In genomic region chr10:22274445-22275057, GRCm38 (mm10) we compare ENCODE assay signal across 8 mouse cellular contexts.
DNase-seq lines count a peak whose midpoint lies in the region; ATAC-seq and TF ChIP-seq lines count a peak whose summit lies in the region.
"Had no signal": no experiment of that assay in that cellular context is flagged by ENCODE, and none has a peak within 500 bp of the region (broad histone marks: within the 10 kb centered on the region; RNA-seq: fewer than 3 reads in every experiment).

No protein-coding gene starts in this region.

- H3K36me3 ChIP-seq in ES-Bruce4 (ENCODE audit: control insufficient read depth, insufficient read depth, low read length, poor library complexity, severe bottlenecking) (no peaks in the 10 kb centered on the region), ES-E14 (ENCODE audit: control insufficient read depth, insufficient read depth, low read length, poor library complexity, severe bottlenecking) (no peaks in the 10 kb centered on the region)
- H3K36me3 ChIP-seq in hindbrain, embryonic 12.5 days: no peaks in the 10 kb centered on the region
- no peaks in the 10 kb centered on the region for H3K36me3 ChIP-seq in midbrain, embryonic 12.5 days

- peak; percentile 40 for DNase-seq in ES-E14 (ENCODE audit: low read depth, low spot score)
- DNase-seq in layer of hippocampus, adult 9-10 months (ENCODE audit: low spot score): no peak
- DNase-seq in Muller cell, postnatal 12 days (ENCODE audit: inconsistent ontology term): no peak
- DNase-seq: lung, postnatal 10 days had no signal

- no peak for TF ChIP-seq EP300 in ES-Bruce4 (IDR thresholded peaks at IDR 0.05; ENCODE audit: insufficient read depth, low read depth, low read length)

- 6% methylated on average over 19 of the region's 19 CpGs for WGBS in hindbrain, embryonic 12.5 days
- WGBS in midbrain, embryonic 12.5 days: 5% methylated on average over 19 of the region's 19 CpGs

- H3K9ac ChIP-seq in ES-Bruce4 (ENCODE audit: low read depth, poor library complexity, severe bottlenecking) (peak overlapping the region; percentile 20; the same call in 1 of the 2 replicates), ES-E14 (ENCODE audit: insufficient read depth, low read depth, low read length, poor library complexity, severe bottlenecking) (no peak overlapping the region)
- H3K9ac ChIP-seq in hindbrain, embryonic 12.5 days: no peak overlapping the region
- H3K9ac ChIP-seq in midbrain, embryonic 12.5 days (replicated peaks): peak overlapping the region; percentile 49; the same call in 1 of the 2 replicates

- H3K4me3 ChIP-seq in ES-Bruce4 (ENCODE audit: low read depth, low read length) (peak overlapping the region; percentile 37), ES-E14 (ENCODE audit: insufficient read depth in 1 of 2, low read depth in 1 of 2, low read length in 2 of 2, poor library complexity in 1 of 2, severe bottlenecking in 1 of 2) (peak overlapping the region; percentile 24 to 47; a peak in 3 of 4 replicates)
- H3K4me3 ChIP-seq in hindbrain, embryonic 12.5 days: peak overlapping the region; percentile 46
- H3K4me3 ChIP-seq in midbrain, embryonic 12.5 days: peak overlapping the region; percentile 49

- no peak for TF ChIP-seq POLR2A in ES-Bruce4 (IDR thresholded peaks at IDR 0.05; ENCODE audit: insufficient read depth, low read length)

- TF ChIP-seq CTCF in ES-Bruce4 (IDR thresholded peaks at IDR 0.05; ENCODE audit: low read depth, low read length): peak; percentile 35

- H3K27ac ChIP-seq in ES-Bruce4 (ENCODE audit: insufficient read depth, low read length) (no peak overlapping the region), ES-E14 (ENCODE audit: insufficient read depth, low read depth, low read length, poor library complexity, severe bottlenecking) (no peak overlapping the region)
- no peak overlapping the region for H3K27ac ChIP-seq in hindbrain, embryonic 12.5 days
- H3K27ac ChIP-seq in midbrain, embryonic 12.5 days (replicated peaks): no peak overlapping the region

- no peaks in the 10 kb centered on the region for H3K4me1 ChIP-seq in ES-Bruce4 (ENCODE audit: control insufficient read depth, insufficient read depth, low read length)
- peaks cover 0 to 4% of the 10 kb centered on the region in 2 experiments; a peak in 1 of 4 replicates for H3K4me1 ChIP-seq in ES-E14 (ENCODE audit: control insufficient read depth in 2 of 2, insufficient read depth in 2 of 2, low read length in 2 of 2, poor library complexity in 1 of 2)
- H3K4me1 ChIP-seq in hindbrain, embryonic 12.5 days: peaks cover 16% of the 10 kb centered on the region
- peaks cover 12% of the 10 kb centered on the region for H3K4me1 ChIP-seq in midbrain, embryonic 12.5 days

- in situ Hi-C loops in ES-E14 (cut with MboI; ENCODE audit: low sequenced_read_pairs in 2 of 2, unreplicated experiment in 2 of 2): loop anchor here (5.0 to 25.0 kb wide), 3 partner anchors 110 to 237 kb away; no protein-coding TSS in a partner anchor

- peak overlapping the region; percentile 88 for H3K4me2 ChIP-seq in hindbrain, embryonic 12.5 days (replicated peaks)
- peak overlapping the region; percentile 82 for H3K4me2 ChIP-seq in midbrain, embryonic 12.5 days (replicated peaks)

- H3K9me3 ChIP-seq in ES-Bruce4 (replicated peaks; ENCODE audit: control insufficient read depth, insufficient read depth, low read length, poor library complexity, severe bottlenecking) (no peaks in the 10 kb centered on the region), ES-E14 (ENCODE audit: control insufficient read depth, insufficient read depth, low read depth, low read length) (no peaks in the 10 kb centered on the region)
- no peaks in the 10 kb centered on the region for H3K9me3 ChIP-seq in hindbrain, embryonic 12.5 days (replicated peaks)
- no peaks in the 10 kb centered on the region for H3K9me3 ChIP-seq in midbrain, embryonic 12.5 days

- peak; percentile 13; the same call in 1 of the 2 replicates for ATAC-seq in hindbrain, embryonic 12.5 days (ENCODE audit: low FRiP score)
- no peak for ATAC-seq in midbrain, embryonic 12.5 days (ENCODE audit: low FRiP score, low read depth)
- ATAC-seq in activated CD4-positive, CD25-positive, alpha-beta regulatory T cell, adult 4 months: no peak

- no peaks in the 10 kb centered on the region for H3K27me3 ChIP-seq in ES-Bruce4 (ENCODE audit: control insufficient read depth, insufficient read depth, low read length, poor library complexity, severe bottlenecking)
- H3K27me3 ChIP-seq in hindbrain, embryonic 12.5 days: peaks cover 16% of the 10 kb centered on the region
- peaks cover 16% of the 10 kb centered on the region for H3K27me3 ChIP-seq in midbrain, embryonic 12.5 days

TF ChIP-seq in ES-E14, 5 proteins besides CTCF, POLR2A, EP300 and RAD21:
- TF ChIP-seq ZC3H11A (IDR thresholded peaks at IDR 0.05; ENCODE audit: borderline replicate concordance, low read depth, low read length) (no peak), MAFK (IDR thresholded peaks at IDR 0.05; ENCODE audit: insufficient read depth, low read depth, low read length) (no peak), ZNF384 (IDR thresholded peaks at IDR 0.05; ENCODE audit: low read depth, low read length) (no peak), CHD2 (IDR thresholded peaks at IDR 0.05; ENCODE audit: low read depth, low read length) (no peak), HCFC1 (IDR thresholded peaks at IDR 0.05; ENCODE audit: borderline replicate concordance, insufficient read depth, low read length) (no peak)

Comparison
In these comparisons a context has a peak if more than half of its experiments do, and no peak if none do; other contexts are left out.
1. H3K9ac ChIP-seq: peak in ES-Bruce4 (single experiment) and midbrain, embryonic 12.5 days (single experiment); none in ES-E14 (single experiment) and hindbrain, embryonic 12.5 days (single experiment).
2. Peak in every context shown above with its lines, with median percentiles within 50 percentile points of each other: H3K4me3 ChIP-seq.